16 mouse cellular contexts compared by ENCODE assay signal in genomic region chr6:52167176-52167575, GRCm38 (mm10). TPM values are rescaled to one million over a fixed set of nuclear protein-coding genes. Genes with fewer than 3 reads are reported as not detected.
DNase-seq lines count a peak whose midpoint lies in the region; ATAC-seq and TF ChIP-seq lines count a peak whose summit lies in the region.
"Had no signal": no experiment of that assay in that cellular context is flagged by ENCODE, and none has a peak within 500 bp of the region (broad histone marks: within the 10 kb centered on the region; RNA-seq: fewer than 3 reads in every experiment).

No protein-coding gene starts in this region.

- H3K9ac ChIP-seq in heart, embryonic 11.5 days (ENCODE audit: low read depth, low read length) = no peak overlapping the region
- peak overlapping the region; percentile 56 for H3K9ac ChIP-seq in lung, postnatal 0 days (replicated peaks; ENCODE audit: low read depth)
- peak overlapping the region; percentile 65 for H3K9ac ChIP-seq in intestine, embryonic 16.5 days (ENCODE audit: low read depth, low read length)
- H3K9ac ChIP-seq in stomach, postnatal 0 days (ENCODE audit: low read length) = peak overlapping the region; percentile 89
- no peak overlapping the region for H3K9ac ChIP-seq in midbrain, embryonic 16.5 days (ENCODE audit: low read depth, low read length)
- H3K9ac ChIP-seq: embryonic facial prominence, embryonic 15.5 days; heart, embryonic 12.5 days; liver, embryonic 13.5 days; midbrain, embryonic 12.5 days had no signal

- no peak overlapping the region for H3K4me3 ChIP-seq in heart, embryonic 11.5 days (ENCODE audit: low read depth, low read length)
- H3K4me3 ChIP-seq in lung, postnatal 0 days (ENCODE audit: low read depth, low read length) = peak overlapping the region; percentile 30; the same call in 1 of the 2 replicates
- H3K4me3 ChIP-seq in intestine, embryonic 16.5 days (ENCODE audit: low read length) = peak overlapping the region; percentile 43
- H3K4me3 ChIP-seq in stomach, postnatal 0 days (ENCODE audit: low read depth, low read length) = peak overlapping the region; percentile 65
- no peak overlapping the region for H3K4me3 ChIP-seq in midbrain, embryonic 16.5 days (ENCODE audit: low read depth, low read length)
- H3K4me3 ChIP-seq: embryonic facial prominence, embryonic 15.5 days; heart, embryonic 12.5 days; layer of hippocampus, adult 2 months; liver, embryonic 13.5 days; midbrain, embryonic 12.5 days had no signal

- H3K36me3 ChIP-seq in heart, embryonic 11.5 days (ENCODE audit: control insufficient read depth, insufficient read depth, low read length) = no peaks in the 10 kb centered on the region
- no peaks in the 10 kb centered on the region for H3K36me3 ChIP-seq in lung, postnatal 0 days (ENCODE audit: insufficient read depth, low read length)
- H3K36me3 ChIP-seq in intestine, embryonic 16.5 days (ENCODE audit: control insufficient read depth, insufficient read depth, low read length) = no peaks in the 10 kb centered on the region
- H3K36me3 ChIP-seq in stomach, postnatal 0 days (ENCODE audit: control insufficient read depth, insufficient read depth, low read length) = 0 out of 2 replicates have a peak, but pooled peaks cover 2% of the 10 kb centered on the region
- no peaks in the 10 kb centered on the region for H3K36me3 ChIP-seq in midbrain, embryonic 16.5 days (ENCODE audit: control insufficient read depth, insufficient read depth, low read length)
- H3K36me3 ChIP-seq: embryonic facial prominence, embryonic 15.5 days; heart, embryonic 12.5 days; liver, embryonic 13.5 days; midbrain, embryonic 12.5 days had no signal

- no peak for DNase-seq in heart, postnatal 36 days
- no peak for DNase-seq in lung, postnatal 0 days (ENCODE audit: low spot score)
- DNase-seq in lung, postnatal 36 days = no peak
- DNase-seq in stomach, postnatal 0 days (ENCODE audit: low spot score) = no peak
- no peak for DNase-seq in embryo, embryonic 11 days
- DNase-seq: cerebellum, adult 11 months; liver, embryonic 13.5 days; spleen, adult 18-20 months; thymus, postnatal 4 days had no signal

- ATAC-seq in heart, embryonic 11.5 days (replicated peaks; ENCODE audit: insufficient number of reproducible peaks, low FRiP score, low TSS enrichment) = no peak
- ATAC-seq in lung, postnatal 0 days = no peak
- ATAC-seq in intestine, embryonic 16.5 days = no peak
- no peak for ATAC-seq in stomach, postnatal 0 days (ENCODE audit: low FRiP score, low TSS enrichment)
- no peak for ATAC-seq in midbrain, embryonic 16.5 days

- no peaks in the 10 kb centered on the region for H3K9me3 ChIP-seq in heart, embryonic 11.5 days (replicated peaks; ENCODE audit: control insufficient read depth, low read length)
- no peaks in the 10 kb centered on the region for H3K9me3 ChIP-seq in lung, postnatal 0 days (ENCODE audit: low read length)
- H3K9me3 ChIP-seq in intestine, embryonic 16.5 days (ENCODE audit: control insufficient read depth, low read length) = no peaks in the 10 kb centered on the region
- no peaks in the 10 kb centered on the region for H3K9me3 ChIP-seq in stomach, postnatal 0 days (ENCODE audit: control insufficient read depth, low read length)
- no peaks in the 10 kb centered on the region for H3K9me3 ChIP-seq in midbrain, embryonic 16.5 days (replicated peaks; ENCODE audit: control insufficient read depth, low read length, poor library complexity, severe bottlenecking)
- H3K9me3 ChIP-seq: embryonic facial prominence, embryonic 15.5 days; heart, embryonic 12.5 days; liver, embryonic 13.5 days; midbrain, embryonic 12.5 days had no signal

- peak overlapping the region; percentile 46 for H3K4me2 ChIP-seq in heart, embryonic 11.5 days
- peak overlapping the region; percentile 70 for H3K4me2 ChIP-seq in lung, postnatal 0 days (replicated peaks; ENCODE audit: low read depth, low read length)
- peak overlapping the region; percentile 69 for H3K4me2 ChIP-seq in intestine, embryonic 16.5 days (ENCODE audit: low read depth, low read length)
- peak overlapping the region; percentile 77 for H3K4me2 ChIP-seq in stomach, postnatal 0 days (replicated peaks; ENCODE audit: low read depth)
- no peak overlapping the region for H3K4me2 ChIP-seq in midbrain, embryonic 16.5 days (ENCODE audit: low read length)
- H3K4me2 ChIP-seq: embryonic facial prominence, embryonic 15.5 days; heart, embryonic 12.5 days; liver, embryonic 13.5 days; midbrain, embryonic 12.5 days had no signal

- 18% methylated on average over 1 of the region's 1 CpGs for WGBS in heart, embryonic 11.5 days (ENCODE audit: insufficient replicate concordance)
- 25% methylated on average over 1 of the region's 1 CpGs for WGBS in lung, postnatal 0 days
- WGBS in intestine, embryonic 16.5 days = 49% methylated on average over 1 of the region's 1 CpGs
- 41% methylated on average over 1 of the region's 1 CpGs for WGBS in stomach, postnatal 0 days
- WGBS in midbrain, embryonic 16.5 days = 5% methylated on average over 1 of the region's 1 CpGs

- no peak for TF ChIP-seq EP300 in lung, postnatal 0 days (IDR thresholded peaks at IDR 0.05)
- TF ChIP-seq EP300 in stomach, postnatal 0 days (optimal IDR thresholded peaks at IDR 0.05) = no peak

- peaks cover 91% of the 10 kb centered on the region for H3K27me3 ChIP-seq in heart, embryonic 11.5 days (ENCODE audit: control insufficient read depth, insufficient read depth, low read length)
- H3K27me3 ChIP-seq in lung, postnatal 0 days (replicated peaks; ENCODE audit: insufficient read depth, low read length) = peaks cover 11% of the 10 kb centered on the region; the same call in 1 of the 2 replicates
- peaks cover 22% of the 10 kb centered on the region for H3K27me3 ChIP-seq in intestine, embryonic 16.5 days (replicated peaks; ENCODE audit: control insufficient read depth, insufficient read depth, low read length)
- H3K27me3 ChIP-seq in stomach, postnatal 0 days (ENCODE audit: control insufficient read depth, insufficient read depth, low read length) = no peaks in the 10 kb centered on the region; the same call in 1 of the 2 replicates
- H3K27me3 ChIP-seq in midbrain, embryonic 16.5 days (ENCODE audit: control insufficient read depth, insufficient read depth, low read depth, low read length) = peaks cover 71% of the 10 kb centered on the region

- no peak for TF ChIP-seq CTCF in lung, postnatal 0 days (IDR thresholded peaks at IDR 0.05)
- TF ChIP-seq CTCF in stomach, postnatal 0 days (IDR thresholded peaks at IDR 0.05; ENCODE audit: low read depth) = no peak

- intact Hi-C loops in heart, postnatal 36 days (cut with DNase I) = loop anchor here (5.0 kb wide), 1 partner anchor 995 kb away; no protein-coding TSS in a partner anchor

- peak overlapping the region; percentile 55; the same call in 1 of the 2 replicates for H3K27ac ChIP-seq in heart, embryonic 11.5 days (ENCODE audit: low read depth, low read length)
- peak overlapping the region; percentile 79 for H3K27ac ChIP-seq in lung, postnatal 0 days (ENCODE audit: low read length)
- peak overlapping the region; percentile 74 for H3K27ac ChIP-seq in intestine, embryonic 16.5 days (ENCODE audit: low read length)
- peak overlapping the region; percentile 96 for H3K27ac ChIP-seq in stomach, postnatal 0 days (replicated peaks)
- no peak overlapping the region for H3K27ac ChIP-seq in midbrain, embryonic 16.5 days (ENCODE audit: low read length)
- H3K27ac ChIP-seq: embryonic facial prominence, embryonic 15.5 days; layer of hippocampus, adult 2 months; liver, embryonic 13.5 days; midbrain, embryonic 12.5 days had no signal

- H3K4me1 ChIP-seq in heart, embryonic 11.5 days (ENCODE audit: control insufficient read depth, insufficient read depth, low read length) = peaks cover 10% of the 10 kb centered on the region
- peaks cover 10% of the 10 kb centered on the region; the same call in 1 of the 2 replicates for H3K4me1 ChIP-seq in lung, postnatal 0 days (ENCODE audit: insufficient read depth, low read depth, low read length)
- H3K4me1 ChIP-seq in intestine, embryonic 16.5 days (ENCODE audit: control insufficient read depth, insufficient read depth, low read length) = peaks cover 17% of the 10 kb centered on the region
- peaks cover 2% of the 10 kb centered on the region; the same call in 1 of the 2 replicates for H3K4me1 ChIP-seq in stomach, postnatal 0 days (replicated peaks; ENCODE audit: control insufficient read depth, insufficient read depth)
- no peaks in the 10 kb centered on the region for H3K4me1 ChIP-seq in midbrain, embryonic 16.5 days (ENCODE audit: control insufficient read depth, insufficient read depth, low read length)

RNA-seq across cellular contexts. Expression of gene Hoxa2, which starts 2.5 kb away (rescaled TPM):
- polyA plus RNA-seq in heart, embryonic 11.5 days (2014; fragmentation: Nextera tagmentation; extraction: Ambion mirVana) = 3.5 and 3.6 TPM in 2 replicates
- under 1 TPM in 1 of 2 experiments, not detected in 1; 0.62 TPM for total RNA-seq in heart, postnatal 36 days (2021)
- 7.2 and 8.2 TPM in 2 replicates for polyA plus RNA-seq in lung, postnatal 0 days (2015; fragmentation: Nextera tagmentation; extraction: Ambion mirVana)
- polyA plus RNA-seq in intestine, embryonic 16.5 days (2015; fragmentation: Nextera tagmentation; extraction: Ambion mirVana) = 5.0 and 5.1 TPM in 2 replicates
- 5.1 and 5.3 TPM in 2 replicates for polyA plus RNA-seq in stomach, postnatal 0 days (2015; fragmentation: Nextera tagmentation; extraction: Ambion mirVana)
- polyA plus RNA-seq in midbrain, embryonic 16.5 days (2015; fragmentation: Nextera tagmentation; extraction: Ambion mirVana) = 0.10 and 0.22 TPM in 2 replicates
- total RNA-seq: layer of hippocampus, adult 2 months had no signal

RNA-seq across cellular contexts. Expression of gene Hoxa1, which starts 9.1 kb away (rescaled TPM):
- 1.2 TPM in 2 replicates for polyA plus RNA-seq in heart, embryonic 11.5 days (2014; fragmentation: Nextera tagmentation; extraction: Ambion mirVana)
- total RNA-seq in heart, postnatal 36 days (2021) = under 1 TPM; 0.14 to 0.24 TPM
- polyA plus RNA-seq in lung, postnatal 0 days (2015; fragmentation: Nextera tagmentation; extraction: Ambion mirVana) = 0.65 and 1.0 TPM in 2 replicates
- 0.72 and 0.88 TPM in 2 replicates for polyA plus RNA-seq in intestine, embryonic 16.5 days (2015; fragmentation: Nextera tagmentation; extraction: Ambion mirVana)
- 0.35 and 0.56 TPM in 2 replicates for polyA plus RNA-seq in stomach, postnatal 0 days (2015; fragmentation: Nextera tagmentation; extraction: Ambion mirVana)
- polyA plus RNA-seq in midbrain, embryonic 16.5 days (2015; fragmentation: Nextera tagmentation; extraction: Ambion mirVana) = 0.20 TPM in 1 of 2 replicates, not detected in the other
- total RNA-seq: layer of hippocampus, adult 2 months had no signal

RNA-seq across cellular contexts. Expression of gene 5730596B20Rik, which starts 10.1 kb away (rescaled TPM):
- polyA plus RNA-seq in heart, embryonic 11.5 days (2014; fragmentation: Nextera tagmentation; extraction: Ambion mirVana) = 0.45 and 0.57 TPM in 2 replicates
- total RNA-seq in heart, postnatal 36 days (2021) = under 1 TPM in 1 of 2 experiments, not detected in 1; 0.08 TPM
- 1.5 and 1.6 TPM in 2 replicates for polyA plus RNA-seq in lung, postnatal 0 days (2015; fragmentation: Nextera tagmentation; extraction: Ambion mirVana)
- 1.5 TPM in 2 replicates for polyA plus RNA-seq in intestine, embryonic 16.5 days (2015; fragmentation: Nextera tagmentation; extraction: Ambion mirVana)
- polyA plus RNA-seq in stomach, postnatal 0 days (2015; fragmentation: Nextera tagmentation; extraction: Ambion mirVana) = 0.90 and 0.99 TPM in 2 replicates
- not detected in 2 replicates for polyA plus RNA-seq in midbrain, embryonic 16.5 days (2015; fragmentation: Nextera tagmentation; extraction: Ambion mirVana)
- total RNA-seq: layer of hippocampus, adult 2 months had no signal
- polyA plus RNA-seq: embryonic facial prominence, embryonic 15.5 days; midbrain, embryonic 12.5 days had no signal

RNA-seq across cellular contexts. Expression of gene Hoxa4, which starts 24.4 kb away (rescaled TPM):
- polyA plus RNA-seq in heart, embryonic 11.5 days (2014; fragmentation: Nextera tagmentation; extraction: Ambion mirVana) = 0.68 and 1.4 TPM in 2 replicates
- total RNA-seq in heart, postnatal 36 days (2021) = under 1 TPM; 0.43 to 0.67 TPM
- polyA plus RNA-seq in lung, postnatal 0 days (2015; fragmentation: Nextera tagmentation; extraction: Ambion mirVana) = 3.7 and 3.9 TPM in 2 replicates
- 1.7 and 2.4 TPM in 2 replicates for polyA plus RNA-seq in intestine, embryonic 16.5 days (2015; fragmentation: Nextera tagmentation; extraction: Ambion mirVana)
- 2.5 and 2.6 TPM in 2 replicates for polyA plus RNA-seq in stomach, postnatal 0 days (2015; fragmentation: Nextera tagmentation; extraction: Ambion mirVana)
- not detected in 2 replicates for polyA plus RNA-seq in midbrain, embryonic 16.5 days (2015; fragmentation: Nextera tagmentation; extraction: Ambion mirVana)
- total RNA-seq: layer of hippocampus, adult 2 months had no signal
- polyA plus RNA-seq: midbrain, embryonic 12.5 days had no signal

RNA-seq across cellular contexts. Expression of gene Hoxa5, which starts 37.2 kb away (rescaled TPM):
- 2.4 and 2.6 TPM in 2 replicates for polyA plus RNA-seq in heart, embryonic 11.5 days (2014; fragmentation: Nextera tagmentation; extraction: Ambion mirVana)
- under 1 TPM; 0.62 to 0.72 TPM for total RNA-seq in heart, postnatal 36 days (2021)
- 39.7 and 40.3 TPM in 2 replicates for polyA plus RNA-seq in lung, postnatal 0 days (2015; fragmentation: Nextera tagmentation; extraction: Ambion mirVana)
- polyA plus RNA-seq in intestine, embryonic 16.5 days (2015; fragmentation: Nextera tagmentation; extraction: Ambion mirVana) = 15.3 and 15.5 TPM in 2 replicates
- polyA plus RNA-seq in stomach, postnatal 0 days (2015; fragmentation: Nextera tagmentation; extraction: Ambion mirVana) = 8.4 and 8.9 TPM in 2 replicates
- polyA plus RNA-seq in midbrain, embryonic 16.5 days (2015; fragmentation: Nextera tagmentation; extraction: Ambion mirVana) = 0.21 TPM in 1 of 2 replicates, not detected in the other
- total RNA-seq: layer of hippocampus, adult 2 months had no signal
- polyA plus RNA-seq: midbrain, embryonic 12.5 days had no signal

Comparison
In these comparisons a context has a peak if more than half of its experiments do, and no peak if none do; other contexts are left out.
1. H3K4me3 ChIP-seq: peak in lung, postnatal 0 days (single experiment), intestine, embryonic 16.5 days (single experiment) and stomach, postnatal 0 days (single experiment); none in heart, embryonic 11.5 days (single experiment) and midbrain, embryonic 16.5 days (single experiment).
2. H3K9ac ChIP-seq: peak in lung, postnatal 0 days (single experiment), intestine, embryonic 16.5 days (single experiment) and stomach, postnatal 0 days (single experiment); none in heart, embryonic 11.5 days (single experiment) and midbrain, embryonic 16.5 days (single experiment).